ENCODE assay signal across 8 mouse cellular contexts in genomic region chr2:116101221-116101620, GRCm38 (mm10). TPM values are rescaled to one million over a fixed set of nuclear protein-coding genes. Genes with fewer than 3 reads are reported as not detected.
DNase-seq lines count a peak whose midpoint lies in the region; ATAC-seq and TF ChIP-seq lines count a peak whose summit lies in the region.

No protein-coding gene starts in this region.

- H3K9me3 ChIP-seq in hindbrain, embryonic 10.5 days: no peaks in the 10 kb centered on the region
- no peaks in the 10 kb centered on the region for H3K9me3 ChIP-seq in hindbrain, embryonic 14.5 days (ENCODE audit: control insufficient read depth, low read length)
- H3K9me3 ChIP-seq in MEL (replicated peaks; ENCODE audit: insufficient read depth, low read length): no peaks in the 10 kb centered on the region

- no peaks in the 10 kb centered on the region for H3K27me3 ChIP-seq in hindbrain, embryonic 10.5 days (ENCODE audit: insufficient read depth, poor library complexity, severe bottlenecking)
- no peaks in the 10 kb centered on the region for H3K27me3 ChIP-seq in hindbrain, embryonic 14.5 days (ENCODE audit: control insufficient read depth, insufficient read depth, low read length)
- H3K27me3 ChIP-seq in MEL (ENCODE audit: control insufficient read depth in 1 of 2, insufficient read depth in 2 of 2, low read length in 2 of 2): no peaks in the 10 kb centered on the region; a peak in 1 of 4 replicates

- no peak overlapping the region for H3K9ac ChIP-seq in hindbrain, embryonic 14.5 days
- no peak overlapping the region for H3K9ac ChIP-seq in MEL (ENCODE audit: control insufficient read depth, low read depth, low read length, poor library complexity, severe bottlenecking)

- no peaks in the 10 kb centered on the region for H3K36me3 ChIP-seq in hindbrain, embryonic 10.5 days
- no peaks in the 10 kb centered on the region for H3K36me3 ChIP-seq in hindbrain, embryonic 14.5 days (replicated peaks; ENCODE audit: control insufficient read depth, insufficient read depth)
- H3K36me3 ChIP-seq in MEL (ENCODE audit: control insufficient read depth in 1 of 2, insufficient read depth in 2 of 2, low read length in 2 of 2): no peaks in the 10 kb centered on the region

- H3K4me2 ChIP-seq in hindbrain, embryonic 14.5 days (replicated peaks): no peak overlapping the region

- no peak overlapping the region for H3K27ac ChIP-seq in hindbrain, embryonic 10.5 days
- H3K27ac ChIP-seq in hindbrain, embryonic 14.5 days: no peak overlapping the region
- H3K27ac ChIP-seq in MEL (ENCODE audit: control insufficient read depth, low read depth, low read length): no peak overlapping the region
- no peak overlapping the region for H3K27ac ChIP-seq in cortical plate, adult 2 months (ENCODE audit: insufficient read depth, low read length)

- no peaks in the 10 kb centered on the region for H3K79me2 ChIP-seq in MEL (ENCODE audit: control insufficient read depth, insufficient read depth, low read length, poor library complexity)

- H3K4me1 ChIP-seq in hindbrain, embryonic 10.5 days (replicated peaks): peaks cover 12% of the 10 kb centered on the region
- no peaks in the 10 kb centered on the region for H3K4me1 ChIP-seq in hindbrain, embryonic 14.5 days (replicated peaks; ENCODE audit: control insufficient read depth, insufficient read depth, low read length)
- no peaks in the 10 kb centered on the region for H3K4me1 ChIP-seq in MEL (ENCODE audit: control insufficient read depth in 1 of 2, insufficient read depth in 2 of 2, low read length in 2 of 2)
- no peaks in the 10 kb centered on the region for H3K4me1 ChIP-seq in cortical plate, adult 2 months (ENCODE audit: control insufficient read depth, insufficient read depth, low read length)

- no peak for TF ChIP-seq EP300 in MEL (IDR thresholded peaks at IDR 0.05; ENCODE audit: low read depth in 1 of 2, low read length in 2 of 2)

- H3K4me3 ChIP-seq in hindbrain, embryonic 10.5 days: no peak overlapping the region
- no peak overlapping the region for H3K4me3 ChIP-seq in hindbrain, embryonic 14.5 days (replicated peaks; ENCODE audit: low read length)
- no peak overlapping the region for H3K4me3 ChIP-seq in MEL (ENCODE audit: control insufficient read depth in 1 of 2, insufficient read depth in 1 of 2, low read depth in 2 of 2, low read length in 2 of 2)
- no peak overlapping the region for H3K4me3 ChIP-seq in cortical plate, adult 2 months (ENCODE audit: insufficient read depth, low read length)

- no peak for ATAC-seq in hindbrain, embryonic 14.5 days (ENCODE audit: low FRiP score)

- TF ChIP-seq POLR2A in MEL (IDR thresholded peaks at IDR 0.05; ENCODE audit: control insufficient read depth in 1 of 2, insufficient read depth in 1 of 2, low read depth in 1 of 2, low read length in 2 of 2, poor library complexity in 1 of 2): no peak
- TF ChIP-seq POLR2A in cortical plate, adult 2 months (IDR thresholded peaks at IDR 0.05; ENCODE audit: extremely low read depth, insufficient read depth, low read length): no peak

- TF ChIP-seq RAD21 in MEL (IDR thresholded peaks at IDR 0.05; ENCODE audit: low read depth, low read length): peak; percentile 88

- TF ChIP-seq CTCF in MEL (IDR thresholded peaks at IDR 0.05 in 2 of 3, conservative IDR thresholded peaks at IDR 0.05 in 1 of 3; ENCODE audit: control insufficient read depth in 1 of 3, insufficient read depth in 1 of 3, low read depth in 2 of 3, low read length in 3 of 3, poor library complexity in 1 of 3, severe bottlenecking in 1 of 3): peak; percentile 68 to 75 (median 73)
- peak; percentile 36 for TF ChIP-seq CTCF in cortical plate, adult 2 months (IDR thresholded peaks at IDR 0.05; ENCODE audit: extremely low read depth, insufficient read depth, low read length)

- peak; percentile 50 for DNase-seq in hindbrain, embryonic 10.5 days (ENCODE audit: low spot score)
- DNase-seq in hindbrain, embryonic 14.5 days (ENCODE audit: low spot score): no peak
- DNase-seq in 3T3-L1 (ENCODE audit: low read depth, low spot score) (peak; percentile 92), MEL (ENCODE audit: low read depth, low spot score) (peak; percentile 70)
- peak; percentile 75 to 79 for DNase-seq in kidney, postnatal 4 days
- peak; percentile 47 for DNase-seq in ovary, postnatal 14 days (ENCODE audit: low spot score)
- DNase-seq in Muller cell, postnatal 12 days (ENCODE audit: inconsistent ontology term): no peak

TF ChIP-seq in MEL, 35 proteins besides CTCF, POLR2A, EP300 and RAD21:
- TF ChIP-seq SMC3 (IDR thresholded peaks at IDR 0.05; ENCODE audit: low read depth, low read length) (peak; percentile 85), NELFE (IDR thresholded peaks at IDR 0.05; ENCODE audit: low read depth, low read length) (no peak), ZC3H11A (IDR thresholded peaks at IDR 0.05; ENCODE audit: low read depth, low read length) (peak; percentile 91)

RNA-seq across cellular contexts. Expression of gene Meis2, which starts 35.6 kb away (rescaled TPM):
- polyA plus RNA-seq in hindbrain, embryonic 10.5 days (2016; fragmentation: Nextera tagmentation; extraction: Ambion mirVana): 61.3 and 91.1 TPM in 2 replicates
- 136 and 159 TPM in 2 replicates for polyA plus RNA-seq in hindbrain, embryonic 14.5 days (2014; fragmentation: Nextera tagmentation; extraction: Ambion mirVana)
- 3.1 and 5.2 TPM in 2 replicates for total RNA-seq in MEL (2012; rRNA removed)
- polyA plus RNA-seq in MEL (2012; ENCODE audit: insufficient read depth in 1 of 2, insufficient read length in 2 of 2, low read depth in 1 of 2, low replicate concordance in 2 of 2, missing spikeins in 1 of 2): 1 to 10 TPM in 1 of 2 experiments, not detected in 1; 9.8 TPM
- 62.9 and 86.1 TPM in 2 replicates for polyA plus RNA-seq in cortical plate, adult 2 months (2012; rRNA removed)

Comparison
In these comparisons a context has a peak if more than half of its experiments do, and no peak if none do; other contexts are left out.
1. DNase-seq: peak in hindbrain, embryonic 10.5 days (single experiment), 3T3-L1 (single experiment), MEL (single experiment), kidney, postnatal 4 days (2 of 2) and ovary, postnatal 14 days (single experiment); none in hindbrain, embryonic 14.5 days (single experiment) and Muller cell, postnatal 12 days (single experiment).